Mouse (Mus musculus) activated CD4-positive, CD25-positive, alpha-beta regulatory T cell, adult 4 months (primary cell): ENCODE measurements around the gene Slc40a1. TPM values are rescaled to one million over a fixed set of nuclear protein-coding genes. Genes with fewer than 3 reads are reported as not detected.

ENCODE experiments used
- ATAC-seq: one replicate; pipeline ENCODE4 v1.8.0; 2017
- polyA plus RNA-seq, 2 experiments: library from polyadenylated mRNA; unstranded; fragments of 100-300 nt; shearing (Covaris generic); gene quantifications; one replicate each; pipeline ENCODE4 v1.2.1; 2017

The Slc40a1 gene
- polyA plus RNA-seq, 2 experiments from 2014 or later: 1.0 to 2.3 TPM

- no peak for ATAC-seq
Measured at GRCm38 (mm10) chr1:45882076-45882475, 44.2 kb downstream of the Slc40a1 start.

- no peak for ATAC-seq
Measured at GRCm38 (mm10) chr1:45881228-45881832, 45.0 kb downstream of the Slc40a1 start.

GRCm38 (mm10) chr1:45877463-45877862, 48.9 kb downstream of the Slc40a1 start:
- ATAC-seq: no peak

- ATAC-seq: no peak
Measured at GRCm38 (mm10) chr1:45876450-45877198, 49.7 kb downstream of the Slc40a1 start.

GRCm38 (mm10) chr1:45875640-45876039, 50.7 kb downstream of the Slc40a1 start:
- no peak for ATAC-seq

- ATAC-seq: no peak
Measured at GRCm38 (mm10) chr1:45873250-45873649, 53.1 kb downstream of the Slc40a1 start.

GRCm38 (mm10) chr1:45868479-45869137, 57.7 kb downstream of the Slc40a1 start:
- no peak for ATAC-seq

GRCm38 (mm10) chr1:45868050-45868449, 58.3 kb downstream of the Slc40a1 start:
- no peak for ATAC-seq

- no peak for ATAC-seq
Measured at GRCm38 (mm10) chr1:45866288-45867018, 59.9 kb downstream of the Slc40a1 start.

GRCm38 (mm10) chr1:45865727-45866126, 60.6 kb downstream of the Slc40a1 start:
- ATAC-seq: no peak

GRCm38 (mm10) chr1:45865316-45865715, 61.0 kb downstream of the Slc40a1 start:
- no peak for ATAC-seq

- no peak for ATAC-seq
Measured at GRCm38 (mm10) chr1:45864564-45865014, 61.7 kb downstream of the Slc40a1 start.

- ATAC-seq: no peak
Measured at GRCm38 (mm10) chr1:45863641-45864040, 62.7 kb downstream of the Slc40a1 start.

GRCm38 (mm10) chr1:45861162-45861561, 65.2 kb downstream of the Slc40a1 start:
- no peak for ATAC-seq

- no peak for ATAC-seq
Measured at GRCm38 (mm10) chr1:45860349-45860748, 66.0 kb downstream of the Slc40a1 start.

Other genes starting within 250 kb of the Slc40a1 start
- 10 to 100 TPM; 38.9 to 47.1 TPM for gene Wdr75, start 131.4 kb downstream of the Slc40a1 start, polyA plus RNA-seq
- not detected for gene Gm5269, start 36.2 kb downstream of the Slc40a1 start, polyA plus RNA-seq
- 1 to 10 TPM in 1 of 2 experiments, not detected in 1; 2.4 TPM for gene Dnah7b, start 139.8 kb upstream of the Slc40a1 start, polyA plus RNA-seq